Mouse (Mus musculus): ENCODE results near the gene Btbd16. TPM values are rescaled to one million over a fixed set of nuclear protein-coding genes. Genes with fewer than 3 reads are reported as not detected.
A peak's percentile ranks its signal among the peaks of the same experiment; 100 is the strongest.

The Btbd16 gene
- polyA plus RNA-seq, 1 experiment from 2014 or later: 0.11 TPM

GRCm38 (mm10) chr7:130750752-130751490 is 22.9 kb upstream of the Btbd16 start:
- H3K9me3 ChIP-seq: no peaks in the 10 kb centered on the region
- peak overlapping the region; percentile 89 for H3K27ac ChIP-seq (replicated peaks)
- peak overlapping the region; percentile 41; the same call in 1 of the 2 replicates for H3K9ac ChIP-seq
- H3K4me1 ChIP-seq (replicated peaks): peaks cover 55% of the 10 kb centered on the region
- no peaks in the 10 kb centered on the region for H3K27me3 ChIP-seq
- ATAC-seq (ENCODE audit: low read depth): peak; percentile 72
- 20% methylated on average over 17 of the region's 17 CpGs for WGBS
- no peak overlapping the region for H3K4me3 ChIP-seq
- peaks cover 71% of the 10 kb centered on the region for H3K36me3 ChIP-seq
- H3K4me2 ChIP-seq: no peak overlapping the region

GRCm38 (mm10) chr7:130751678-130752077 is 22.2 kb upstream of the Btbd16 start:
- ATAC-seq (ENCODE audit: low read depth): no peak
- H3K36me3 ChIP-seq: peaks cover 69% of the 10 kb centered on the region

GRCm38 (mm10) chr7:130754790-130755189 is 19.1 kb upstream of the Btbd16 start:
- WGBS: 92% methylated on average over 2 of the region's 2 CpGs

More at GRCm38 (mm10) chr7:130751678-130752077, 22.2 kb upstream of the Btbd16 start:
- WGBS: 30% methylated on average over 7 of the region's 9 CpGs
- H3K27ac ChIP-seq (replicated peaks): peak overlapping the region; percentile 89
- no peaks in the 10 kb centered on the region for H3K9me3 ChIP-seq
- H3K4me2 ChIP-seq: no peak overlapping the region
- H3K4me3 ChIP-seq: no peak overlapping the region
- peaks cover 55% of the 10 kb centered on the region for H3K4me1 ChIP-seq (replicated peaks)
- H3K9ac ChIP-seq: no peak overlapping the region
- no peaks in the 10 kb centered on the region for H3K27me3 ChIP-seq

GRCm38 (mm10) chr7:130756343-130756835 is 17.5 kb upstream of the Btbd16 start:
- no peak for ATAC-seq (ENCODE audit: low read depth)
- Histone ChIP-seq H3K36me3 (peaks cover 93% of the 10 kb centered on the region), H3K27me3 (no peaks in the 10 kb centered on the region), H3K4me3 (no peak overlapping the region), H3K4me2 (no peak overlapping the region), H3K9me3 (no peaks in the 10 kb centered on the region), H3K27ac (replicated peaks) (peak overlapping the region; percentile 19; the same call in 1 of the 2 replicates), H3K4me1 (replicated peaks) (peaks cover 32% of the 10 kb centered on the region), H3K9ac (no peak overlapping the region)
- 87% methylated on average over 7 of the region's 7 CpGs for WGBS

More at GRCm38 (mm10) chr7:130754790-130755189, 19.1 kb upstream of the Btbd16 start:
- no peak for ATAC-seq (ENCODE audit: low read depth)
- Histone ChIP-seq H3K4me3 (no peak overlapping the region), H3K27ac (replicated peaks) (peak overlapping the region; percentile 39), H3K4me1 (replicated peaks) (peaks cover 48% of the 10 kb centered on the region), H3K9me3 (no peaks in the 10 kb centered on the region), H3K9ac (no peak overlapping the region), H3K27me3 (no peaks in the 10 kb centered on the region), H3K36me3 (peaks cover 77% of the 10 kb centered on the region), H3K4me2 (no peak overlapping the region)

- Histone ChIP-seq H3K27ac (replicated peaks) (no peak overlapping the region), H3K27me3 (no peaks in the 10 kb centered on the region), H3K9ac (no peak overlapping the region), H3K4me2 (no peak overlapping the region), H3K36me3 (peaks cover 91% of the 10 kb centered on the region), H3K4me3 (no peak overlapping the region), H3K4me1 (replicated peaks) (peaks cover 25% of the 10 kb centered on the region), H3K9me3 (no peaks in the 10 kb centered on the region)
- 84% methylated on average over 11 of the region's 11 CpGs for WGBS
- ATAC-seq (ENCODE audit: low read depth): no peak
Measured at GRCm38 (mm10) chr7:130757326-130757865, 16.5 kb upstream of the Btbd16 start.

- ATAC-seq (ENCODE audit: low read depth): peak; percentile 74
- Histone ChIP-seq H3K9me3 (no peaks in the 10 kb centered on the region), H3K9ac (no peak overlapping the region), H3K27me3 (no peaks in the 10 kb centered on the region), H3K27ac (replicated peaks) (peak overlapping the region; percentile 63), H3K4me3 (no peak overlapping the region), H3K4me2 (no peak overlapping the region), H3K36me3 (peaks cover 83% of the 10 kb centered on the region), H3K4me1 (replicated peaks) (peaks cover 5% of the 10 kb centered on the region)
- 39% methylated on average over 17 of the region's 17 CpGs for WGBS
Measured at GRCm38 (mm10) chr7:130762071-130762897, 11.6 kb upstream of the Btbd16 start.

- H3K36me3 ChIP-seq: peaks cover 65% of the 10 kb centered on the region
- no peaks in the 10 kb centered on the region for H3K27me3 ChIP-seq
- no peak overlapping the region for H3K27ac ChIP-seq (replicated peaks)
- no peak overlapping the region for H3K4me2 ChIP-seq
- H3K4me1 ChIP-seq (replicated peaks): peaks cover 5% of the 10 kb centered on the region
- no peak overlapping the region for H3K4me3 ChIP-seq
- no peaks in the 10 kb centered on the region for H3K9me3 ChIP-seq
- ATAC-seq (ENCODE audit: low read depth): no peak
- 94% methylated on average over 17 of the region's 17 CpGs for WGBS
- no peak overlapping the region for H3K9ac ChIP-seq
Measured at GRCm38 (mm10) chr7:130764160-130764559, 9.7 kb upstream of the Btbd16 start.

GRCm38 (mm10) chr7:130766411-130767170 is 7.3 kb upstream of the Btbd16 start:
- Histone ChIP-seq H3K9ac (no peak overlapping the region), H3K9me3 (no peaks in the 10 kb centered on the region), H3K4me1 (replicated peaks) (peaks cover 5% of the 10 kb centered on the region), H3K27ac (replicated peaks) (no peak overlapping the region), H3K36me3 (peaks cover 41% of the 10 kb centered on the region), H3K27me3 (no peaks in the 10 kb centered on the region), H3K4me2 (no peak overlapping the region), H3K4me3 (no peak overlapping the region)
- WGBS: 81% methylated on average over 30 of the region's 30 CpGs
- no peak for ATAC-seq (ENCODE audit: low read depth)

- H3K27ac ChIP-seq (replicated peaks): no peak overlapping the region
- no peak overlapping the region for H3K9ac ChIP-seq
- H3K27me3 ChIP-seq: no peaks in the 10 kb centered on the region
- no peak for ATAC-seq (ENCODE audit: low read depth)
- H3K36me3 ChIP-seq: peaks cover 37% of the 10 kb centered on the region
- H3K4me1 ChIP-seq (replicated peaks): no peaks in the 10 kb centered on the region
- H3K9me3 ChIP-seq: no peaks in the 10 kb centered on the region
- H3K4me2 ChIP-seq: no peak overlapping the region
- WGBS: 88% methylated on average over 4 of the region's 4 CpGs
- no peak overlapping the region for H3K4me3 ChIP-seq
Measured at GRCm38 (mm10) chr7:130768151-130768550, 5.7 kb upstream of the Btbd16 start.

- peak; percentile 48; the same call in 1 of the 2 replicates for ATAC-seq (ENCODE audit: low read depth)
Measured at GRCm38 (mm10) chr7:130770707-130771106, 3.2 kb upstream of the Btbd16 start.

GRCm38 (mm10) chr7:130773171-130773830 is 568 bp upstream of the Btbd16 start:
- Histone ChIP-seq H3K4me1 (replicated peaks) (no peaks in the 10 kb centered on the region), H3K36me3 (no peaks in the 10 kb centered on the region), H3K9ac (no peak overlapping the region), H3K4me3 (no peak overlapping the region), H3K27me3 (no peaks in the 10 kb centered on the region), H3K4me2 (no peak overlapping the region), H3K9me3 (no peaks in the 10 kb centered on the region), H3K27ac (replicated peaks) (no peak overlapping the region)
- WGBS: 68% methylated on average over 11 of the region's 11 CpGs
- ATAC-seq (ENCODE audit: low read depth): no peak

More at GRCm38 (mm10) chr7:130770707-130771106, 3.2 kb upstream of the Btbd16 start:
- 29% methylated on average over 3 of the region's 3 CpGs for WGBS
- no peak overlapping the region for H3K9ac ChIP-seq
- H3K36me3 ChIP-seq: peaks cover 15% of the 10 kb centered on the region
- H3K4me2 ChIP-seq: no peak overlapping the region
- H3K9me3 ChIP-seq: no peaks in the 10 kb centered on the region
- H3K27ac ChIP-seq (replicated peaks): no peak overlapping the region
- no peaks in the 10 kb centered on the region for H3K27me3 ChIP-seq
- no peaks in the 10 kb centered on the region for H3K4me1 ChIP-seq (replicated peaks)
- no peak overlapping the region for H3K4me3 ChIP-seq

Measured in neural tube, embryonic 13.5 days (tissue).